Mouse (Mus musculus) lung, postnatal 36 days (tissue): Measurements from ENCODE around the gene Gucy2g.
"Not testable (repeated sequence)": the region's sequence is repeated elsewhere in the genome, so short reads cannot be mapped to it uniquely, and the experiment has no call there.

Source experiments
- DNase-seq: peaks from one replicate; pipeline ENCODE4 v3.0.0; 2022; ENCODE audit warnings: mixed read lengths

The Gucy2g gene

GRCm38 (mm10) chr19:55158606-55159005, 82.4 kb downstream of the Gucy2g start:
- no peak for DNase-seq

DNA sequence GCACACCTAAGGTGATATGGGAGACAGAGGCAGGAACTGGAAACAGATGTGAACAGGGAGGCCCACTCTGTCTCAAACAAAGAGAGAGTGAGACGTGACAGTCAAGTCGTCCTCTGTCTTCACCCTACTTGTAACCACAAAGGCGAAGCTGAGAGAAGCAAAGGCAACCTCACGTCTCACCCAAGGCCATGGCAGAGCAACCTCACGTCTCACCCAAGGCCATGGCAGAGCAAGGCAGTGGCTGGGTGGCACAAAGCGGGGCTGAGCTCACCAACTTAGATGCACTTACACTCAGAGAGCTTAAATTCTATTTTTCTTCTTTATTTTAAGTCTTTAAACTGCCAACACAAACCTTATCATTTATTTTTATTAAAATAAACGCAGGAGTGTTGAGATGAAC, 84.0 kb downstream of the Gucy2g start:
- no peak for DNase-seq

DNA sequence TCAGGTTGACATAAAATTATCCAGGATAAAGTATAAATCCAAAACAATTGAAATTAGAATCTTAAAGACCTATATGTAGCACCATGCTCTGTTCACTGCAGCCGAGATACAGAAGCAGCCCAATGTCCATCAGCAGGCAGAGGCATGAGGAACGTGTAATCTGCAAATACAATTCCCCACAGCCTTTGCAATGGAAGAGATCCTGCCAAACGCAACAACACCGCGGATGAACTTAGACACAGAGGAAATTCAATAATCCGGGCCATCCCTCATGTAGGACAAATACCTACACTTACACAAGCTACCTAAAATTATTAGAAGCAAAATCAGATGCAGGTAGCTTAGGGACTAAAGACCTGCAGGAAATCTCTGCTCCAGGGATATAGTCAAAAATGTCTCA, 88.1 kb downstream of the Gucy2g start:
- no peak for DNase-seq

- not testable (repeated sequence) for DNase-seq
Observed at GRCm38 (mm10) chr19:55152274-55152673, 88.8 kb downstream of the Gucy2g start.

DNA sequence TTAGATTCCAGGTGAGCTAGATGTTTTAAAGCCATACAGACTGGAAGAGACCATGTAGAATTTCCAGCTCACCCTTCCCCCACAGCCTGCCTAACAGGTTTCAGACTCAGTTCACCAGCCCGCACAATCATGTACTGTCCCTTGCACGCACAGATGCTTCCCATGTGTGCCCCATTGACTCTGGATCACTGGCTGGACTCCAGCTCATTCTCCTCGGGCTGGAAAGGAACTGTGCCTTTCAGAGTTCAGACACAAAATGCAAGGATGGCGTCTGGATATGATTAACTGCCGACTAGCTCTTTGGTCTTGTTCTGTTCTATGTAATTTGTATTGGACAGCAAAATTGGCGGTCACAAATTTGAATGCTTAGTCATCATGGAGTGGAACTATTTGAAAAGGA, 91.4 kb downstream of the Gucy2g start:
- no peak for DNase-seq

GRCm38 (mm10) chr19:55148109-55148508, 92.9 kb downstream of the Gucy2g start:
- DNase-seq, result no peak
